In genomic region chr11:82473137-82473621, GRCm38 (mm10) we compare ENCODE assay signal across 15 mouse cellular contexts.
DNase-seq lines count a peak whose midpoint lies in the region; ATAC-seq and TF ChIP-seq lines count a peak whose summit lies in the region.
"Had no signal": no experiment of that assay in that cellular context is flagged by ENCODE, and none has a peak within 500 bp of the region (broad histone marks: within the 10 kb centered on the region; RNA-seq: fewer than 3 reads in every experiment).

No protein-coding gene starts in this region.

- H3K36me3 ChIP-seq in forebrain, postnatal 0 days (ENCODE audit: insufficient read depth): no peaks in the 10 kb centered on the region
- H3K36me3 ChIP-seq in midbrain, embryonic 11.5 days (ENCODE audit: control insufficient read depth, insufficient read depth, low read length): no peaks in the 10 kb centered on the region
- no peaks in the 10 kb centered on the region for H3K36me3 ChIP-seq in neural tube, embryonic 15.5 days
- H3K36me3 ChIP-seq: embryonic facial prominence, embryonic 12.5 days; heart, embryonic 12.5 days; lung, embryonic 15.5 days; stomach, embryonic 15.5 days had no signal

- DNase-seq in embryo, embryonic 11 days: peak; percentile 35
- DNase-seq in embryo, embryonic 9.5 days (ENCODE audit: extremely low spot score): no peak
- peak; percentile 43 for DNase-seq in forebrain, postnatal 0 days
- peak; percentile 82 for DNase-seq in midbrain, embryonic 11.5 days (ENCODE audit: low spot score, missing footprints)
- no peak for DNase-seq in thymus, postnatal 10 days (ENCODE audit: low spot score in 2 of 2)
- no peak for DNase-seq in thymus, postnatal 0 days (ENCODE audit: low spot score)
- no peak for DNase-seq in adrenal gland, postnatal 25 days
- DNase-seq: gastrocnemius, postnatal 36 days had no signal

- H3K4me2 ChIP-seq in forebrain, postnatal 0 days (ENCODE audit: low read depth): no peak overlapping the region
- H3K4me2 ChIP-seq in midbrain, embryonic 11.5 days: no peak overlapping the region
- no peak overlapping the region for H3K4me2 ChIP-seq in neural tube, embryonic 15.5 days
- H3K4me2 ChIP-seq: embryonic facial prominence, embryonic 12.5 days; heart, embryonic 12.5 days; lung, embryonic 15.5 days; stomach, embryonic 15.5 days had no signal

- peak overlapping the region; percentile 45 for H3K27ac ChIP-seq in forebrain, postnatal 0 days (ENCODE audit: low read depth, low read length)
- peak overlapping the region; percentile 22; the same call in 1 of the 2 replicates for H3K27ac ChIP-seq in midbrain, embryonic 11.5 days (ENCODE audit: low read depth, low read length)
- H3K27ac ChIP-seq in neural tube, embryonic 15.5 days (replicated peaks): peak overlapping the region; percentile 51
- H3K27ac ChIP-seq: embryonic facial prominence, embryonic 12.5 days; kidney, postnatal 0 days; lung, embryonic 15.5 days; stomach, embryonic 15.5 days had no signal

- peak; percentile 71 for ATAC-seq in forebrain, postnatal 0 days
- ATAC-seq in midbrain, embryonic 11.5 days (ENCODE audit: low FRiP score): peak; percentile 52; the same call in 1 of the 2 replicates
- no peak for ATAC-seq in neural tube, embryonic 15.5 days (ENCODE audit: low FRiP score)
- ATAC-seq: Patski had no signal

- H3K4me3 ChIP-seq in forebrain, postnatal 0 days (ENCODE audit: low read depth, low read length): no peak overlapping the region
- no peak overlapping the region for H3K4me3 ChIP-seq in midbrain, embryonic 11.5 days (ENCODE audit: low read depth, low read length)
- H3K4me3 ChIP-seq in neural tube, embryonic 15.5 days (replicated peaks): no peak overlapping the region
- H3K4me3 ChIP-seq: embryonic facial prominence, embryonic 12.5 days; heart, embryonic 12.5 days; lung, embryonic 15.5 days; stomach, embryonic 15.5 days had no signal

- H3K27me3 ChIP-seq in forebrain, postnatal 0 days (ENCODE audit: insufficient read depth, low read length): no peaks in the 10 kb centered on the region
- no peaks in the 10 kb centered on the region for H3K27me3 ChIP-seq in midbrain, embryonic 11.5 days (ENCODE audit: control insufficient read depth, insufficient read depth, low read length)
- H3K27me3 ChIP-seq in neural tube, embryonic 15.5 days (replicated peaks): no peaks in the 10 kb centered on the region
- H3K27me3 ChIP-seq: embryonic facial prominence, embryonic 12.5 days; lung, embryonic 15.5 days; stomach, embryonic 15.5 days had no signal

- 11% methylated on average over 12 of the region's 12 CpGs for WGBS in forebrain, postnatal 0 days
- 49% methylated on average over 12 of the region's 12 CpGs for WGBS in midbrain, embryonic 11.5 days
- WGBS in neural tube, embryonic 15.5 days: 15% methylated on average over 12 of the region's 12 CpGs

- peaks cover 6% of the 10 kb centered on the region; the same call in 1 of the 2 replicates for H3K4me1 ChIP-seq in forebrain, postnatal 0 days (ENCODE audit: insufficient read depth)
- peaks cover 8% of the 10 kb centered on the region for H3K4me1 ChIP-seq in midbrain, embryonic 11.5 days (ENCODE audit: control insufficient read depth, insufficient read depth, low read length)
- H3K4me1 ChIP-seq in neural tube, embryonic 15.5 days: peaks cover 19% of the 10 kb centered on the region
- H3K4me1 ChIP-seq: embryonic facial prominence, embryonic 12.5 days; heart, embryonic 12.5 days; lung, embryonic 15.5 days; stomach, embryonic 15.5 days had no signal

- no peak for TF ChIP-seq CTCF in forebrain, postnatal 0 days (IDR thresholded peaks at IDR 0.05; ENCODE audit: low read depth)

- H3K9ac ChIP-seq in forebrain, postnatal 0 days: no peak overlapping the region
- H3K9ac ChIP-seq in midbrain, embryonic 11.5 days (ENCODE audit: low read length): no peak overlapping the region
- peak overlapping the region; percentile 30; the same call in 1 of the 2 replicates for H3K9ac ChIP-seq in neural tube, embryonic 15.5 days (replicated peaks)
- H3K9ac ChIP-seq: embryonic facial prominence, embryonic 12.5 days; heart, embryonic 12.5 days; lung, embryonic 15.5 days; stomach, embryonic 15.5 days had no signal

- H3K9me3 ChIP-seq in forebrain, postnatal 0 days (ENCODE audit: low read length): no peaks in the 10 kb centered on the region
- H3K9me3 ChIP-seq in midbrain, embryonic 11.5 days (ENCODE audit: control insufficient read depth, low read length): no peaks in the 10 kb centered on the region
- H3K9me3 ChIP-seq in neural tube, embryonic 15.5 days (replicated peaks): no peaks in the 10 kb centered on the region
- H3K9me3 ChIP-seq: embryonic facial prominence, embryonic 12.5 days; heart, embryonic 12.5 days; lung, embryonic 15.5 days; stomach, embryonic 15.5 days had no signal

Comparison
In these comparisons a context has a peak if more than half of its experiments do, and no peak if none do; other contexts are left out.
1. DNase-seq: peak in embryo, embryonic 11 days (single experiment), forebrain, postnatal 0 days (single experiment) and midbrain, embryonic 11.5 days (single experiment); none in embryo, embryonic 9.5 days (single experiment), thymus, postnatal 10 days (0 of 2), thymus, postnatal 0 days (single experiment) and adrenal gland, postnatal 25 days (single experiment).
2. Peak in every context shown above with its lines, with median percentiles within 50 percentile points of each other: H3K27ac ChIP-seq.